Mouse (Mus musculus) adrenal gland, adult 2 months (tissue): Measurements from ENCODE around the gene Rhov. TPM values are rescaled to one million over a fixed set of nuclear protein-coding genes. Genes with fewer than 3 reads are reported as not detected.
A peak's percentile ranks its signal among the peaks of the same experiment; 100 is the strongest.

ENCODE experiments used
- DNase-seq: peaks from one replicate; pipeline ENCODE4 v3.0.0; 2021
- polyA plus RNA-seq: library from polyadenylated mRNA; depleted of rRNA; stranded (reverse); fragments of >200 nt; gene quantifications from 2 replicates; pipeline ENCODE4 v1.2.3, GENCODE M21; 2012; rRNA removed
- total RNA-seq, 2 experiments: library from RNA; stranded (reverse); gene quantifications; 2 replicates each; pipeline ENCODE4 v1.2.3; 2021

Gene Rhov
- total and polyA plus RNA-seq, 3 experiments, result 0.23 to 2.2 (median 0.34) TPM

- DNase-seq, result no peak
Observed at GRCm38 (mm10) chr2:119237871-119238220, 33.2 kb downstream of the Rhov start.

GRCm38 (mm10) chr2:119237210-119237870, 33.7 kb downstream of the Rhov start, which contains the start of gene Spint1:
Spint1 (plus strand) TSS chr2:119237362.
- peak; percentile 51 for DNase-seq

DNA sequence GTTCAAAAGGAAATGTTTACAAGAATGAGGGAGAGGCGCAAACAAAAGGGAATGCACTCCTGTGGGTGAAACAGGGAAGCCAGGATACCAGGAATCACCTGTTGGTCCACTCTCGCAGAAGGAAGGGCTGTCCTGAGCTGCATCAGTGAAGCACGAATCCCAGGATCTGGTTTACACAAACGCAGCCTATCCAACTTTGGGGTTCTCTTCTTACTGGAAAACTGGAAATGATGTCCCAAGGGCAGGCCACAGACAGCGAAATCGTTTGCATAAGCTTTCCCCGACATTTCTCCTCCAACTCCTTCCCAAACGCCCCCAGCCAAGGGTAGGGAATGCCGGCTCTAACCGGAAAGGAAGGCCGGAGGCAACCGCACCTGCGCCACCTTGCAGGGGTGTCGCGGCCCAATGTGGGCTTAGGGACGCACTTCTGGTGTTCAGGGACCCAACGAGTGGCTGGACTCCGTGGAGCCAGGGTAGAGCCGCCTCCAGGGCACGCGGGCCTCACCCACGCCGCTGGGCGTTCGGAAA, 34.3 kb downstream of the Rhov start:
- DNase-seq, result no peak

GRCm38 (mm10) chr2:119229775-119230704, 41.0 kb downstream of the Rhov start, which contains the start of gene Ppp1r14d:
Ppp1r14d (minus strand) TSS chr2:119229906.
- no peak for DNase-seq

Other genes starting within 250 kb of the Rhov start
- 10 to 100 TPM; 13.1 to 21.5 TPM for gene Ccdc32, start 241.9 kb downstream of the Rhov start, total RNA-seq
- 3.3 and 3.8 TPM in 2 replicates for gene Ccdc32, start 241.9 kb downstream of the Rhov start, polyA plus RNA-seq
- 1 to 10 TPM; 4.1 to 5.5 TPM for gene Rpusd2, start 236.5 kb downstream of the Rhov start, total RNA-seq
- gene Rpusd2, start 236.5 kb downstream of the Rhov start, polyA plus RNA-seq, result 3.2 and 3.5 TPM in 2 replicates
- gene Knl1, start 224.2 kb downstream of the Rhov start, total RNA-seq, result 1 to 10 TPM in 1 of 2 experiments, under 1 TPM in 1; 0.59 to 1.4 TPM
- gene Knl1, start 224.2 kb downstream of the Rhov start, polyA plus RNA-seq, result 0.06 and 0.08 TPM in 2 replicates
- 1 to 10 TPM in 1 of 2 experiments, under 1 TPM in 1; 0.76 to 1.3 TPM for gene Rad51, start 158.5 kb downstream of the Rhov start, total RNA-seq
- 0.46 and 0.79 TPM in 2 replicates for gene Rad51, start 158.5 kb downstream of the Rhov start, polyA plus RNA-seq
- gene Rmdn3, start 114.2 kb downstream of the Rhov start, total RNA-seq, result 10 to 100 TPM; 59.2 to 72.7 TPM
- 26.6 and 28.5 TPM in 2 replicates for gene Rmdn3, start 114.2 kb downstream of the Rhov start, polyA plus RNA-seq
- gene Gchfr, start 103.5 kb downstream of the Rhov start, total RNA-seq, result 10 to 100 TPM; 20.2 to 22.5 TPM
- 34.4 and 38.1 TPM in 2 replicates for gene Gchfr, start 103.5 kb downstream of the Rhov start, polyA plus RNA-seq
- gene Gm14137, start 96.8 kb downstream of the Rhov start, total RNA-seq, result under 1 TPM; 0.09 to 0.28 TPM
- 0.04 and 0.17 TPM in 2 replicates for gene Gm14137, start 96.8 kb downstream of the Rhov start, polyA plus RNA-seq
- gene Zfyve19, start 62.7 kb downstream of the Rhov start, total RNA-seq, result 10 to 100 TPM; 29.5 to 36.1 TPM
- gene Zfyve19, start 62.7 kb downstream of the Rhov start, polyA plus RNA-seq, result 30.4 and 33.4 TPM in 2 replicates
- 10 to 100 TPM; 12.3 to 21.0 TPM for gene Dnajc17, start 62.5 kb downstream of the Rhov start, total RNA-seq
- gene Dnajc17, start 62.5 kb downstream of the Rhov start, polyA plus RNA-seq, result 3.6 and 3.7 TPM in 2 replicates
- not detected for gene Ppp1r14d, start 41.4 kb downstream of the Rhov start, total RNA-seq
- not detected in 2 replicates for gene Ppp1r14d, start 41.4 kb downstream of the Rhov start, polyA plus RNA-seq
- 1 to 10 TPM; 1.8 to 3.4 TPM for gene Spint1, start 33.9 kb downstream of the Rhov start, total RNA-seq
- 1.9 and 2.9 TPM in 2 replicates for gene Spint1, start 33.9 kb downstream of the Rhov start, polyA plus RNA-seq
- 10 to 100 TPM; 21.2 to 22.0 TPM for gene Vps18, start 17.5 kb upstream of the Rhov start, total RNA-seq
- 27.6 and 30.1 TPM in 2 replicates for gene Vps18, start 17.5 kb upstream of the Rhov start, polyA plus RNA-seq
- 1 to 10 TPM; 5.8 to 9.8 TPM for gene Dll4, start 54.5 kb upstream of the Rhov start, total RNA-seq
- gene Dll4, start 54.5 kb upstream of the Rhov start, polyA plus RNA-seq, result 14.9 and 16.0 TPM in 2 replicates
- gene Chac1, start 80.0 kb upstream of the Rhov start, total RNA-seq, result 10 to 100 TPM in 1 of 2 experiments, 1 to 10 TPM in 1; 3.1 to 28.4 TPM
- gene Chac1, start 80.0 kb upstream of the Rhov start, polyA plus RNA-seq, result 12.8 and 21.4 TPM in 2 replicates
- 10 to 100 TPM; 15.9 to 22.6 TPM for gene Ino80, start 206.4 kb upstream of the Rhov start, total RNA-seq
- gene Ino80, start 206.4 kb upstream of the Rhov start, polyA plus RNA-seq, result 6.0 and 6.1 TPM in 2 replicates